In the genomic region with DNA sequence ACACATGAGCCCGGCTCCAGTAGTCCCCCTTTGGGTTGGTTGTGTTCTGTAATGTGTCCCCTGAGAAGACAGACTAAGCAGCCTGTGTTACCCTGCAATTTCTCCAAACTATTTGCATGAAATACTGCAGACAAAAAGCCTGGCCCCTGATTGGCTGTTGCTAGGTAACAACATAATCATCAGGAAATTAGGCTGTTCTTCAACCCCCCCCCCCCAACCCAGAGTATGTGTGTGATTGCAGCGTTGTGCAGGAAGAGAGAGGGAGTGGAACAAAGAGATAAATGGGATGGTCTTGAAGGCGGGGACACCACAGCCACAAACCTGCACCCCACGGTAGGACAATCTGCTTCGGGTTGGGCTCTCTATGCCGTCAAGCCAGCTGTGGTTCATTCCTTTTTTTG, we compare ENCODE assay signal across 9 mouse cellular contexts. TPM values are rescaled to one million over a fixed set of nuclear protein-coding genes. Genes with fewer than 3 reads are reported as not detected.
A peak's percentile ranks its signal among the peaks of the same experiment; 100 is the strongest.
DNase-seq lines count a peak whose midpoint lies in the region; ATAC-seq and TF ChIP-seq lines count a peak whose summit lies in the region.
"Had no signal": no experiment of that assay in that cellular context is flagged by ENCODE, and none has a peak within 500 bp of the region (broad histone marks: within the 10 kb centered on the region; RNA-seq: fewer than 3 reads in every experiment).

No protein-coding gene starts in this region.

- H3K4me3 ChIP-seq in embryonic facial prominence, embryonic 12.5 days: no peak overlapping the region
- H3K4me3 ChIP-seq in intestine, embryonic 16.5 days (ENCODE audit: low read length): no peak overlapping the region
- H3K4me3 ChIP-seq in cerebellum, adult 2 months (replicated peaks; ENCODE audit: insufficient read depth, low read depth, low read length): no peak overlapping the region

- H3K4me1 ChIP-seq in embryonic facial prominence, embryonic 12.5 days: peaks cover 62% of the 10 kb centered on the region
- peaks cover 22% of the 10 kb centered on the region for H3K4me1 ChIP-seq in intestine, embryonic 16.5 days (ENCODE audit: control insufficient read depth, insufficient read depth, low read length)
- peaks cover 16% of the 10 kb centered on the region for H3K4me1 ChIP-seq in cerebellum, adult 2 months (ENCODE audit: control insufficient read depth, insufficient read depth, low read length)

- no peaks in the 10 kb centered on the region for H3K27me3 ChIP-seq in embryonic facial prominence, embryonic 12.5 days
- no peaks in the 10 kb centered on the region for H3K27me3 ChIP-seq in intestine, embryonic 16.5 days (replicated peaks; ENCODE audit: control insufficient read depth, insufficient read depth, low read length)
- H3K27me3 ChIP-seq in cerebellum, adult 2 months (ENCODE audit: control insufficient read depth, insufficient read depth, low read length): no peaks in the 10 kb centered on the region

- 49% methylated on average over 6 of the region's 6 CpGs for WGBS in embryonic facial prominence, embryonic 12.5 days
- WGBS in intestine, embryonic 16.5 days: 23% methylated on average over 6 of the region's 6 CpGs
- WGBS in cerebellum, adult 2 months: 72% methylated on average over 6 of the region's 6 CpGs

- peak overlapping the region; percentile 13; the same call in 1 of the 2 replicates for H3K4me2 ChIP-seq in embryonic facial prominence, embryonic 12.5 days (replicated peaks)
- no peak overlapping the region for H3K4me2 ChIP-seq in intestine, embryonic 16.5 days (ENCODE audit: low read depth, low read length)

- H3K9me3 ChIP-seq in embryonic facial prominence, embryonic 12.5 days: no peaks in the 10 kb centered on the region
- H3K9me3 ChIP-seq in intestine, embryonic 16.5 days (ENCODE audit: control insufficient read depth, low read length): 0 out of 2 replicates have a peak, but pooled peaks cover 3% of the 10 kb centered on the region

- peak; percentile 86 to 88 for DNase-seq in right cerebral cortex, postnatal 10 days (ENCODE audit: low spot score in 2 of 2)
- no peak for DNase-seq in right cerebral cortex, adult 18-20 months
- peak; percentile 42 for DNase-seq in retina, embryonic 14.5 days (ENCODE audit: low spot score)
- no peak for DNase-seq in urinary bladder, adult 2 months (ENCODE audit: low spot score)
- DNase-seq in cerebellum, adult 2 months: no peak
- DNase-seq in thymus, postnatal 14 days: no peak
- DNase-seq: heart, postnatal 14 days had no signal

- no peak for TF ChIP-seq CTCF in cerebellum, adult 2 months (IDR thresholded peaks at IDR 0.05; ENCODE audit: borderline replicate concordance, insufficient read depth, low read depth, low read length)

- peak overlapping the region; percentile 23; the same call in 1 of the 2 replicates for H3K27ac ChIP-seq in embryonic facial prominence, embryonic 12.5 days
- peak overlapping the region; percentile 29; the same call in 1 of the 2 replicates for H3K27ac ChIP-seq in intestine, embryonic 16.5 days (ENCODE audit: low read length)
- no peak overlapping the region for H3K27ac ChIP-seq in cerebellum, adult 2 months (ENCODE audit: insufficient read depth, low read length)

- no peak for ATAC-seq in embryonic facial prominence, embryonic 12.5 days (ENCODE audit: insufficient number of reproducible peaks, insufficient read depth, low FRiP score, low TSS enrichment)
- peak; percentile 24; the same call in 1 of the 2 replicates for ATAC-seq in intestine, embryonic 16.5 days

- H3K36me3 ChIP-seq in embryonic facial prominence, embryonic 12.5 days: no peaks in the 10 kb centered on the region
- H3K36me3 ChIP-seq in intestine, embryonic 16.5 days (ENCODE audit: control insufficient read depth, insufficient read depth, low read length): no peaks in the 10 kb centered on the region

- H3K9ac ChIP-seq in embryonic facial prominence, embryonic 12.5 days: no peak overlapping the region
- H3K9ac ChIP-seq in intestine, embryonic 16.5 days (ENCODE audit: low read depth, low read length): no peak overlapping the region

- TF ChIP-seq POLR2A in cerebellum, adult 2 months (IDR thresholded peaks at IDR 0.05; ENCODE audit: borderline replicate concordance, insufficient read depth, low read length): no peak

RNA-seq across cellular contexts. Expression of gene Phc2, which starts 34.0 kb away (rescaled TPM):
- polyA plus RNA-seq in embryonic facial prominence, embryonic 12.5 days (2016; fragmentation: Nextera tagmentation; extraction: Ambion mirVana): 82.4 and 106 TPM in 2 replicates
- 9.9 and 10.3 TPM in 2 replicates for polyA plus RNA-seq in intestine, embryonic 16.5 days (2015; fragmentation: Nextera tagmentation; extraction: Ambion mirVana)
- 68.5 and 77.5 TPM in 2 replicates for polyA plus RNA-seq in urinary bladder, adult 2 months (2012; rRNA removed)
- polyA plus RNA-seq in cerebellum, adult 2 months (2012; rRNA removed): 133 and 144 TPM in 2 replicates

Comparison
In these comparisons a context has a peak if more than half of its experiments do, and no peak if none do; other contexts are left out.
1. DNase-seq: peak in right cerebral cortex, postnatal 10 days (2 of 2) and retina, embryonic 14.5 days (single experiment); none in right cerebral cortex, adult 18-20 months (single experiment), urinary bladder, adult 2 months (single experiment), cerebellum, adult 2 months (0 of 2) and thymus, postnatal 14 days (single experiment).